9 mouse cellular contexts compared by ENCODE assay signal in the genomic region with DNA sequence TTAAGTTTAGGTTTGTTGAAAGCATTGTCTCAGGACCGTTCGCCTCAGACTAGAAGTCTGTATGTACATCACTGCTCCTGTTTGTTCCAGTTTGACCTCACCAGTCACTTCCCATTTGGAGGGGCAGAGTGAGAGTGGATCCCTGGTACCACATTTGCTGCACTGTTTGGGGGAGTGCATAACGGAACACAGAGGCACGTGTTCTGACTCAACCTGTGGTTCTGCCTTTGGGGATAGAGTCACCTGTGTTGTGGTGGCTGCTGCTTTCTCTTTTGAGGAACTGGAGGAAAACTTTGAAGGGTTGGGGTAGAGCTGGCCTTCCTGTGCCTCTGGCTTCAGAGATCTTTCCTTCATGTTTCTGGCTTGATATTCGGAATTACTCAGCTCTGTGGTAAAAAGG. TPM values are rescaled to one million over a fixed set of nuclear protein-coding genes. Genes with fewer than 3 reads are reported as not detected.
DNase-seq lines count a peak whose midpoint lies in the region; ATAC-seq lines count a peak whose summit lies in the region.
"Had no signal": no experiment of that assay in that cellular context is flagged by ENCODE, and none has a peak within 500 bp of the region (broad histone marks: within the 10 kb centered on the region; RNA-seq: fewer than 3 reads in every experiment).

No protein-coding gene starts in this region.

- H3K4me2 ChIP-seq in heart, embryonic 13.5 days = peak overlapping the region; percentile 99
- H3K4me2 ChIP-seq in hindbrain, embryonic 14.5 days (replicated peaks) = peak overlapping the region; percentile 91
- H3K4me2 ChIP-seq in midbrain, embryonic 13.5 days (replicated peaks) = peak overlapping the region; percentile 75

- H3K9me3 ChIP-seq in heart, embryonic 13.5 days = no peaks in the 10 kb centered on the region
- H3K9me3 ChIP-seq in hindbrain, embryonic 14.5 days (ENCODE audit: control insufficient read depth, low read length) = no peaks in the 10 kb centered on the region
- H3K9me3 ChIP-seq in midbrain, embryonic 13.5 days = no peaks in the 10 kb centered on the region

- no peak for DNase-seq in heart, adult 9 months (ENCODE audit: low spot score in 2 of 2)
- no peak for DNase-seq in hindbrain, embryonic 14.5 days (ENCODE audit: low spot score)
- DNase-seq in natural killer cell, adult 2 months (ENCODE audit: low spot score in 2 of 2) = no peak
- DNase-seq in frontal cortex, postnatal 36 days (ENCODE audit: low spot score in 2 of 2) = no peak
- DNase-seq in layer of hippocampus, postnatal 14 days (ENCODE audit: low spot score in 2 of 2) = no peak

- H3K27ac ChIP-seq in heart, embryonic 13.5 days (replicated peaks) = no peak overlapping the region
- H3K27ac ChIP-seq in hindbrain, embryonic 14.5 days = no peak overlapping the region
- no peak overlapping the region for H3K27ac ChIP-seq in midbrain, embryonic 13.5 days

- ATAC-seq in heart, embryonic 13.5 days (ENCODE audit: extremely low read depth, insufficient number of reproducible peaks, low FRiP score, low TSS enrichment) = no peak
- peak; percentile 33 for ATAC-seq in common myeloid progenitor, adult 5-6 weeks (replicated peaks; ENCODE audit: low read depth, poor library complexity, severe bottlenecking)
- ATAC-seq in hindbrain, embryonic 14.5 days (ENCODE audit: low FRiP score) = no peak
- ATAC-seq in midbrain, embryonic 13.5 days = no peak

- H3K36me3 ChIP-seq in heart, embryonic 13.5 days = no peaks in the 10 kb centered on the region
- no peaks in the 10 kb centered on the region for H3K36me3 ChIP-seq in hindbrain, embryonic 14.5 days (replicated peaks; ENCODE audit: control insufficient read depth, insufficient read depth)
- peaks cover 15% of the 10 kb centered on the region for H3K36me3 ChIP-seq in midbrain, embryonic 13.5 days

- H3K27me3 ChIP-seq in heart, embryonic 13.5 days (replicated peaks) = no peaks in the 10 kb centered on the region
- H3K27me3 ChIP-seq in hindbrain, embryonic 14.5 days (ENCODE audit: control insufficient read depth, insufficient read depth, low read length) = no peaks in the 10 kb centered on the region
- no peaks in the 10 kb centered on the region for H3K27me3 ChIP-seq in midbrain, embryonic 13.5 days

- WGBS in heart, embryonic 13.5 days = 77% methylated on average over 5 of the region's 5 CpGs
- WGBS in hindbrain, embryonic 14.5 days = 58% methylated on average over 5 of the region's 5 CpGs
- 61% methylated on average over 5 of the region's 5 CpGs for WGBS in midbrain, embryonic 13.5 days

- H3K9ac ChIP-seq in heart, embryonic 13.5 days = peak overlapping the region; percentile 98; the same call in 1 of the 2 replicates
- peak overlapping the region; percentile 100 for H3K9ac ChIP-seq in hindbrain, embryonic 14.5 days
- H3K9ac ChIP-seq in midbrain, embryonic 13.5 days (replicated peaks) = peak overlapping the region; percentile 99

- H3K4me3 ChIP-seq in heart, embryonic 13.5 days = peak overlapping the region; percentile 91
- peak overlapping the region; percentile 85 for H3K4me3 ChIP-seq in hindbrain, embryonic 14.5 days (replicated peaks; ENCODE audit: low read length)
- H3K4me3 ChIP-seq in midbrain, embryonic 13.5 days (replicated peaks) = peak overlapping the region; percentile 96

- H3K4me1 ChIP-seq in heart, embryonic 13.5 days = peaks cover 47% of the 10 kb centered on the region
- peaks cover 37% of the 10 kb centered on the region for H3K4me1 ChIP-seq in hindbrain, embryonic 14.5 days (replicated peaks; ENCODE audit: control insufficient read depth, insufficient read depth, low read length)
- H3K4me1 ChIP-seq in midbrain, embryonic 13.5 days (replicated peaks) = peaks cover 65% of the 10 kb centered on the region

RNA-seq across cellular contexts. Expression of a gene that starts 2.2 kb away (rescaled TPM):
- polyA plus RNA-seq in heart, embryonic 13.5 days (2015; fragmentation: Nextera tagmentation; extraction: Ambion mirVana) = 13.2 and 17.2 TPM in 2 replicates
- 1.3 and 1.6 TPM in 2 replicates for total RNA-seq in common myeloid progenitor, adult 5-6 weeks (2017)
- polyA plus RNA-seq in hindbrain, embryonic 14.5 days (2014; fragmentation: Nextera tagmentation; extraction: Ambion mirVana) = 45.4 and 49.3 TPM in 2 replicates
- polyA plus RNA-seq in midbrain, embryonic 13.5 days (2015; fragmentation: Nextera tagmentation; extraction: Ambion mirVana) = 58.7 and 66.2 TPM in 2 replicates
- 10 to 100 TPM in 1 of 2 experiments, 1 to 10 TPM in 1; 9.4 to 14.4 TPM for total RNA-seq in layer of hippocampus, postnatal 14 days (2021)

RNA-seq across cellular contexts. Expression of a gene that starts 38.7 kb away (rescaled TPM):
- polyA plus RNA-seq in heart, embryonic 13.5 days (2015; fragmentation: Nextera tagmentation; extraction: Ambion mirVana) = 0.10 TPM in 1 of 2 replicates, not detected in the other
- total RNA-seq in common myeloid progenitor, adult 5-6 weeks (2017) = not detected in 2 replicates
- not detected in 2 replicates for polyA plus RNA-seq in hindbrain, embryonic 14.5 days (2014; fragmentation: Nextera tagmentation; extraction: Ambion mirVana)
- polyA plus RNA-seq in midbrain, embryonic 13.5 days (2015; fragmentation: Nextera tagmentation; extraction: Ambion mirVana) = 0.11 TPM in 1 of 2 replicates, not detected in the other
- total RNA-seq in layer of hippocampus, postnatal 14 days (2021) = not detected
- polyA plus RNA-seq: C2C12 had no signal

RNA-seq across cellular contexts. Expression of a gene that starts 40.7 kb away (rescaled TPM):
- polyA plus RNA-seq in heart, embryonic 13.5 days (2015; fragmentation: Nextera tagmentation; extraction: Ambion mirVana) = 11.8 and 12.4 TPM in 2 replicates
- total RNA-seq in common myeloid progenitor, adult 5-6 weeks (2017) = 5.7 and 6.9 TPM in 2 replicates
- polyA plus RNA-seq in hindbrain, embryonic 14.5 days (2014; fragmentation: Nextera tagmentation; extraction: Ambion mirVana) = 52.7 and 56.7 TPM in 2 replicates
- 48.2 and 50.7 TPM in 2 replicates for polyA plus RNA-seq in midbrain, embryonic 13.5 days (2015; fragmentation: Nextera tagmentation; extraction: Ambion mirVana)
- total RNA-seq in layer of hippocampus, postnatal 14 days (2021) = 10 to 100 TPM; 22.2 to 23.1 TPM

RNA-seq across cellular contexts. Expression of a gene that starts 46.9 kb away (rescaled TPM):
- 1.2 and 2.6 TPM in 2 replicates for polyA plus RNA-seq in heart, embryonic 13.5 days (2015; fragmentation: Nextera tagmentation; extraction: Ambion mirVana)
- total RNA-seq in common myeloid progenitor, adult 5-6 weeks (2017) = 5.3 TPM in 2 replicates
- 3.8 and 4.8 TPM in 2 replicates for polyA plus RNA-seq in hindbrain, embryonic 14.5 days (2014; fragmentation: Nextera tagmentation; extraction: Ambion mirVana)
- 1.9 and 3.4 TPM in 2 replicates for polyA plus RNA-seq in midbrain, embryonic 13.5 days (2015; fragmentation: Nextera tagmentation; extraction: Ambion mirVana)
- 1 to 10 TPM; 4.2 to 5.6 TPM for total RNA-seq in layer of hippocampus, postnatal 14 days (2021)
